Mouse (Mus musculus): ENCODE measurements around the gene Ttc19.
"Not testable (repeated sequence)": the region's sequence is repeated elsewhere in the genome, so short reads cannot be mapped to it uniquely, and the experiment has no call there.

Ttc19 gene

DNA sequence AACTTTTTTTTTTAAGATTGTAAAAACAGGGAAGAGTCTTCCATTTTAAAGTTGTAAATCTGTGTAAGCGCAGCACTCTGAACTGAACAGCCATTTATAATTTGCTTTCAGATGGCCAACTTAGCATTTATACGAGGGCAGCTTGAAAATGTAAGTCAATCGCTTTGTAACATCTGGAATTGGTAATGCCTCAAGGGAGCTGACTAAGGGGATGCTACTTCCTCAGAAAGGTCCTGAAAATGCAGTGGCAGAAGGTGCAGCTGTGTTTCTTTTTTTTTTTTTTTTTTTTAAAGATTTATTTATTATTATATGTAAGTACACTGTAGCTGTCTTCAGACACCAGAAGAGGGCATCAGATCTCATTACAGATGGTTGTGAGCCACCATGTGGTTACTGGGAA is 2.7 kb downstream of the Ttc19 start:
- DNase-seq (ENCODE audit: low spot score), result not testable (repeated sequence)

GRCm38 (mm10) chr11:62285020-62285419 is 3.7 kb downstream of the Ttc19 start:
- no peak for DNase-seq (ENCODE audit: low spot score)

DNA sequence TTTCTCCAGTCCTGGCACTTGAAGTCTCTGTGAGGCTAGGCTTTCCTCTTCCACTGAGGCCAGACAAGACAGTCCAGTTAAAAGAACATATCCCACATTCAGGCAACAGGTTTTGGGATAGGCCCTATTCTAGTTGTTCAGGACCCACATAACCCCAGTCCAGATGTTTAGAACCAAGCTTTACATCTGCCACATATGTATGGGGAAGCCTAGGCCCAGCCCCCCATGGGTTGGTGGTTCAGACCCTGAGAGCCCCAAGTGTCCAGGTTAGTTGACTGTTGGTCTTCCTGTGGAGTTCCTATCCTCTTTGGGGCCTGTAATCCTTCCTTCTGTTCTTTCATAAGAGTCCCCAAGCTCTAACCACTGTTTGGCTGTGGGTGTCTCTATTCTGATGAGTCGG is 6.4 kb downstream of the Ttc19 start:
- DNase-seq (ENCODE audit: low spot score), result no peak

DNA sequence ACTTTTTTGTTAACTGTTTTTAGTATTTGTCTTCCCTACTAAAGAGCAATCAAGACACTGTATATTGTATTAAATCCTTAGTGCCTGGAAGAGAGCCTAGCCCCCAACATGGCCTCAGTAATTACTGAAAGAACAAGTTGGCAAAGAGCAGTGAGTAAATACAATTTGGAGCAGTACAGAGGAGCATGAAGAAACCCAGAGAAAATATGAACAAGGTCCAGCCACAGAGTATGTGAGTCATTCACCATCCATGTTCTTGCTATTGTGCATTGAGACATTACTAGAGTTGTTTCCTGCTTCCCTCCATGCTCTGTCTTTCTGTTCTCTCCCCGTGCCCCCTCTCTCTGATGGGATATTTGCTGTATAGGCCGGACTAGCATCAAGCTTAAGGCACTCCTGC is 12.8 kb downstream of the Ttc19 start:
- no peak for DNase-seq (ENCODE audit: low spot score)

GRCm38 (mm10) chr11:62298883-62299282 is 17.6 kb downstream of the Ttc19 start:
- DNase-seq (ENCODE audit: low spot score), result no peak

GRCm38 (mm10) chr11:62305866-62306265 is 24.6 kb downstream of the Ttc19 start:
- DNase-seq (ENCODE audit: low spot score), result no peak

- DNase-seq (ENCODE audit: low spot score), result no peak
These were observed 28.0 kb downstream of the Ttc19 start for GRCm38 (mm10) chr11:62309296-62309695.

DNA sequence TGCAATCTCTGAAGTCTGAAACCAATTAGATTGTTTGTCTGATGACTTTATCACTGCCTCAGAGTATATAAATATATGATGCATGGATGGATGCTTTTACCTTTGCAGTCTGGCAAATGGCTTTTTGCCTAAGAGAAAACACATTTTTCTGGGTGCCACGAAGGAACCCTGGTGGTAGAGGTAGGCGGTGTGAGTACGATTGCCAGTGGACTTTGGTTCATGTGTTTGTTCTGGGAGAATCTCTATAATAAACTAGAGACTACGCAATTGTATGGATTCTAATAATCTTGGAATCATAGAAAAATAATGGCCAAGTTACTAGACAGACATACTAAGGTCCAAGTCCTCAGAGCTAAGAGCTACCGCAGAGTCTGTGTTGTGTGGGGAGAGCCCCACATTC is 33.7 kb downstream of the Ttc19 start:
- DNase-seq (ENCODE audit: low spot score), result no peak

GRCm38 (mm10) chr11:62317746-62318145 is 36.5 kb downstream of the Ttc19 start:
- no peak for DNase-seq (ENCODE audit: low spot score)

DNA sequence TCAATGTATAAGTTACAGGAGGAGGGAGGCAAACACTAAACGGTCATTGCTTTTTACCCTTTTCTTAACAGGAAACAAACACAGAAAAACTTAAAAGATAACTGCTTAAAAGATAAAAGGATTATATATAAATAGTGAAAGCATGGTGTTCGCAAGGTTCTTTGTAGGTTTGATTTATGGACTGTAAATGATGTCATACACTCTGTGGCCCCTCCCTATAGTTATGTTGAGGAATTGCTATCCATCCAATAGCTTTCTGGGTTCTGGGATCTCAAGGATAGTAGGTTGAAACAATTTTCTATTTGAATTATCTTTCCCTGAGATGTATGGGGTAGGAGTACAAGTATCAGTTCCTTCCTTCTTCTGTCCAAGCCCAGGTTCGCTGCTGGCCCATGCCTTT is 38.8 kb downstream of the Ttc19 start:
- no peak for DNase-seq (ENCODE audit: low spot score)

DNA sequence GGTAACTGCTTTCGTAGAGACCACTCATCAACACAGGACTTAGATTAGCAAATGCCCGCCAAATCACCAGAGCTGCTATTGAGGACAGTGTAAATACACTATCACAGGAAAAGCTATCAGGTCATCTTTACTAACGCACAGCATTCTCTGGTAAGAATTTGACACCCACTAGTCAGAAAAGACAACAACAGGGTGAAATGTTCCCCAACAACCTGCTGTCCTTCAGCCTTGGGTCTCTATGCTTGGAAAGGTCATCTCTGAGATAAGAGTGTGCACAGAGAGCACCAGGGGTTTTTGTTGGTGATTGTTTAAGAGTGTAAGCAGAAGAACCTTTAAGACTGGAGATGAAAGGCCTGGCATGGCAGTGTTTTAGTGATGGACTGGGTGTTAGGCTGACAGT is 42.4 kb downstream of the Ttc19 start:
- DNase-seq (ENCODE audit: low spot score), result no peak

GRCm38 (mm10) chr11:62331141-62331540 is 49.9 kb downstream of the Ttc19 start:
- DNase-seq (ENCODE audit: low spot score), result no peak

DNA sequence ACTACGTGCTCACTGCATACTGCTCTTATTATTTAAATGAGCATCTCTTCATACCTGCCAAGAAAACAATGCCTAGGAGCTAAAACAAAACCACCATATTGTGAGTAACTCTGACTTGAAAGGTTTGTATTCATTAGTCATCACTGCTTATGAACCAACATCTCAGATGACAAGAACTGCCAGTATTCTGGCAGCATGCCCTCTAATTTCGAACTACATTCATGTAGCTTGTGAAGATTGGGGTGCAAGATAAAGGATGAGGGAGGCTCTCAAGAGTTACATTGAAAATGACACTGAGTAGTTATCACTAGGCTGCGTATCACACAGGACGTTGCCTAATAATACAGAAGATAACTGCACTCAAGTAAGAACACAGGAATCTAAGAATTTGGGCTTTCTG is 51.0 kb downstream of the Ttc19 start:
- DNase-seq (ENCODE audit: low spot score), result no peak

- no peak for DNase-seq (ENCODE audit: low spot score)
These were observed 61.7 kb downstream of the Ttc19 start for GRCm38 (mm10) chr11:62343002-62343401.

DNA sequence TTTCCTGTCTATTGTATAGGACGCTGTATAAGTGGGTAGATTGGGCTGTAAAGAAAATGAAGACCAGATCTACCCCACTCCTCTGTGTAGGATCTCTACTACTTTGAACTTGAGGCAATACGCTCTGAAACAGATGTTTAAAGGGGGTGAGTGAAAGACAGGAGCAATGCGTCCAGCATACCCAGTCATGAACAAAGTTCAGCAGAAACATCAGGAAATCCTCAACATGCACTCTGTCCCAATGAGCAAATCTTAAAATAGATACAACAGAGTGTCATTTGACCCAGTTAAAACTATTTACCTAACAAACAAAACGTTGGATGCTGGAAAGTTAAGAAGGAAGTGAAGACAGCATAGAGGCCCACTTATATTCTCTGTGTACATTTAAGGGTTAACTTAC is 70.7 kb downstream of the Ttc19 start:
- DNase-seq (ENCODE audit: low spot score), result no peak

GRCm38 (mm10) chr11:62355216-62355615 is 73.9 kb downstream of the Ttc19 start:
- DNase-seq (ENCODE audit: low spot score), result no peak

GRCm38 (mm10) chr11:62366879-62367278 is 85.6 kb downstream of the Ttc19 start:
- DNase-seq (ENCODE audit: low spot score), result no peak

GRCm38 (mm10) chr11:62369924-62370323 is 88.7 kb downstream of the Ttc19 start:
- no peak for DNase-seq (ENCODE audit: low spot score)

- DNase-seq (ENCODE audit: low spot score), result no peak
These were observed 90.5 kb downstream of the Ttc19 start for GRCm38 (mm10) chr11:62371776-62372175.

GRCm38 (mm10) chr11:62377202-62377851 is 96.1 kb downstream of the Ttc19 start:
- not testable (repeated sequence) for DNase-seq (ENCODE audit: low spot score)

Data from yolk sac, embryonic 10.5 days (tissue).